Mouse (Mus musculus): ENCODE measurements at regions not wholly inside any gene's neighbourhood (a gene's known extent, or its start where the extent isn't known, plus 50 kb on each side); places are given as distances from the start of the nearest gene placed in this dataset.
A peak's percentile ranks its signal among the peaks of the same experiment; 100 is the strongest.

GRCm38 (mm10) chr15:52892244-52892950 is 992.3 kb upstream of the Gm7489 start:
- H3K27ac ChIP-seq (ENCODE audit: insufficient read depth, low read length), result no peak overlapping the region
- H3K4me1 ChIP-seq (ENCODE audit: control insufficient read depth, insufficient read depth, low read length), result no peaks in the 10 kb centered on the region
- TF ChIP-seq CTCF (IDR thresholded peaks at IDR 0.05; ENCODE audit: borderline replicate concordance, insufficient read depth, low read length) (no peak), POLR2A (IDR thresholded peaks at IDR 0.05; ENCODE audit: low read depth, low read length) (no peak)
- H3K4me3 ChIP-seq (ENCODE audit: insufficient read depth, low read length), result no peak overlapping the region

GRCm38 (mm10) chr15:52898107-52898506 is 986.6 kb upstream of the Gm7489 start:
- Histone ChIP-seq H3K27ac (ENCODE audit: insufficient read depth, low read length) (no peak overlapping the region), H3K4me1 (ENCODE audit: control insufficient read depth, insufficient read depth, low read length) (no peaks in the 10 kb centered on the region), H3K4me3 (ENCODE audit: insufficient read depth, low read length) (no peak overlapping the region)
- no peak for TF ChIP-seq POLR2A (IDR thresholded peaks at IDR 0.05; ENCODE audit: low read depth, low read length)
- no peak for TF ChIP-seq CTCF (IDR thresholded peaks at IDR 0.05; ENCODE audit: borderline replicate concordance, insufficient read depth, low read length)

GRCm38 (mm10) chr15:52899403-52899802 is 985.3 kb upstream of the Gm7489 start:
- no peak overlapping the region for H3K4me3 ChIP-seq (ENCODE audit: insufficient read depth, low read length)
- TF ChIP-seq CTCF (IDR thresholded peaks at IDR 0.05; ENCODE audit: borderline replicate concordance, insufficient read depth, low read length) (no peak), POLR2A (IDR thresholded peaks at IDR 0.05; ENCODE audit: low read depth, low read length) (no peak)
- H3K4me1 ChIP-seq (ENCODE audit: control insufficient read depth, insufficient read depth, low read length), result no peaks in the 10 kb centered on the region
- H3K27ac ChIP-seq (ENCODE audit: insufficient read depth, low read length), result no peak overlapping the region

- Histone ChIP-seq H3K4me3 (ENCODE audit: insufficient read depth, low read length) (no peak overlapping the region), H3K27ac (ENCODE audit: insufficient read depth, low read length) (no peak overlapping the region), H3K4me1 (ENCODE audit: control insufficient read depth, insufficient read depth, low read length) (no peaks in the 10 kb centered on the region)
- TF ChIP-seq CTCF (IDR thresholded peaks at IDR 0.05; ENCODE audit: borderline replicate concordance, insufficient read depth, low read length), result no peak
- no peak for TF ChIP-seq POLR2A (IDR thresholded peaks at IDR 0.05; ENCODE audit: low read depth, low read length)
These were observed 984.9 kb upstream of the Gm7489 start for GRCm38 (mm10) chr15:52899822-52900221.

- TF ChIP-seq POLR2A (IDR thresholded peaks at IDR 0.05; ENCODE audit: low read depth, low read length), result no peak
- TF ChIP-seq CTCF (IDR thresholded peaks at IDR 0.05; ENCODE audit: borderline replicate concordance, insufficient read depth, low read length), result no peak
- no peak overlapping the region for H3K27ac ChIP-seq (ENCODE audit: insufficient read depth, low read length)
- no peak overlapping the region for H3K4me3 ChIP-seq (ENCODE audit: insufficient read depth, low read length)
- H3K4me1 ChIP-seq (ENCODE audit: control insufficient read depth, insufficient read depth, low read length), result no peaks in the 10 kb centered on the region
These were observed 979.5 kb upstream of the Gm7489 start for GRCm38 (mm10) chr15:52905231-52905630.

GRCm38 (mm10) chr15:52907217-52907616 is 977.5 kb upstream of the Gm7489 start:
- no peak overlapping the region for H3K27ac ChIP-seq (ENCODE audit: insufficient read depth, low read length)
- H3K4me1 ChIP-seq (ENCODE audit: control insufficient read depth, insufficient read depth, low read length), result no peaks in the 10 kb centered on the region
- H3K4me3 ChIP-seq (ENCODE audit: insufficient read depth, low read length), result no peak overlapping the region
- TF ChIP-seq POLR2A (IDR thresholded peaks at IDR 0.05; ENCODE audit: low read depth, low read length) (no peak), CTCF (IDR thresholded peaks at IDR 0.05; ENCODE audit: borderline replicate concordance, insufficient read depth, low read length) (no peak)

- Histone ChIP-seq H3K4me1 (ENCODE audit: control insufficient read depth, insufficient read depth, low read length) (peaks cover 7% of the 10 kb centered on the region; the same call in 1 of the 2 replicates), H3K4me3 (ENCODE audit: insufficient read depth, low read length) (no peak overlapping the region), H3K27ac (ENCODE audit: insufficient read depth, low read length) (peak overlapping the region; percentile 85)
- TF ChIP-seq POLR2A (IDR thresholded peaks at IDR 0.05; ENCODE audit: low read depth, low read length) (no peak), CTCF (IDR thresholded peaks at IDR 0.05; ENCODE audit: borderline replicate concordance, insufficient read depth, low read length) (no peak)
These were observed 962.4 kb upstream of the Gm7489 start for GRCm38 (mm10) chr15:52922277-52922676.

GRCm38 (mm10) chr15:52928408-52928807 is 956.3 kb upstream of the Gm7489 start:
- no peak for TF ChIP-seq POLR2A (IDR thresholded peaks at IDR 0.05; ENCODE audit: low read depth, low read length)
- no peak for TF ChIP-seq CTCF (IDR thresholded peaks at IDR 0.05; ENCODE audit: borderline replicate concordance, insufficient read depth, low read length)
- Histone ChIP-seq H3K27ac (ENCODE audit: insufficient read depth, low read length) (peak overlapping the region; percentile 92), H3K4me1 (ENCODE audit: control insufficient read depth, insufficient read depth, low read length) (no peaks in the 10 kb centered on the region; the same call in 1 of the 2 replicates), H3K4me3 (ENCODE audit: insufficient read depth, low read length) (no peak overlapping the region)

- TF ChIP-seq POLR2A (IDR thresholded peaks at IDR 0.05; ENCODE audit: low read depth, low read length) (no peak), CTCF (IDR thresholded peaks at IDR 0.05; ENCODE audit: borderline replicate concordance, insufficient read depth, low read length) (no peak)
- Histone ChIP-seq H3K27ac (ENCODE audit: insufficient read depth, low read length) (no peak overlapping the region; the same call in 1 of the 2 replicates), H3K4me1 (ENCODE audit: control insufficient read depth, insufficient read depth, low read length) (no peaks in the 10 kb centered on the region), H3K4me3 (ENCODE audit: insufficient read depth, low read length) (no peak overlapping the region)
These were observed 947.6 kb upstream of the Gm7489 start for GRCm38 (mm10) chr15:52937138-52937537.

GRCm38 (mm10) chr15:52944592-52944991 is 940.1 kb upstream of the Gm7489 start:
- TF ChIP-seq CTCF (IDR thresholded peaks at IDR 0.05; ENCODE audit: borderline replicate concordance, insufficient read depth, low read length) (no peak), POLR2A (IDR thresholded peaks at IDR 0.05; ENCODE audit: low read depth, low read length) (no peak)
- no peak overlapping the region for H3K4me3 ChIP-seq (ENCODE audit: insufficient read depth, low read length)
- peaks cover 5% of the 10 kb centered on the region; the same call in 1 of the 2 replicates for H3K4me1 ChIP-seq (ENCODE audit: control insufficient read depth, insufficient read depth, low read length)
- H3K27ac ChIP-seq (ENCODE audit: insufficient read depth, low read length), result no peak overlapping the region
